Mouse (Mus musculus) heart, postnatal 14 days (tissue): ENCODE measurements around the gene Olfr294. TPM values are rescaled to one million over a fixed set of nuclear protein-coding genes. Genes with fewer than 3 reads are reported as not detected.

ENCODE experiments used
- DNase-seq, 2 experiments: peaks; one replicate each; pipeline ENCODE4 v3.0.0; 2021 to 2022
- intact Hi-C: fragments of 180-260 bp; cut with DNase I; formaldehyde crosslinking; loops from one replicate; pipeline ENCODE4 v1.15.1; 2025
- long read RNA-seq, 2 experiments: library from polyadenylated mRNA; stranded (forward); transcript quantifications; one replicate each; pipeline ENCODE4 v2.0.0; 2021
- total RNA-seq, 2 experiments: library from RNA; stranded (reverse); gene quantifications; 2 replicates each; pipeline ENCODE4 v1.2.3; 2021

Gene Olfr294
- not detected for total RNA-seq
- long read RNA-seq, experiment 1, result 0 reads
- long read RNA-seq, experiment 2, result 0 reads

DNA sequence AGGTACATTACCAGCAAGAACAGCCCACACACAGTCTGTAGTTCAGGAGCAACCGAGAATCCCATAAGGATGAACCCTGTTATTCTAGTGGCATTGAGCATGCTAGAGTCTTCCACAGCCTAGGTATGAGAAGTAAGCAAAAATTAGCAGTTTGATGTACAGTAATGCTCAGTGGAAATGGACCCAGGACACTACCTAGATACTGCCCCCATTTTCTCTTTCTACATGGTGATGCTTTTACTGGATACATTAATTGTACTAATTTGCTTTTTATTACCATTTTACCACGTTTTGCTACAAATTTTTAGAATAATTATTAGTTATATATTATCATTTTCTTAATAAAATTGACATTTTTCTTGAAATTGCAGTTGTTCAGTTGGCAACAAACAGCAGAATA lies at the start of gene Olfr294:
Gene Olfr294 (minus strand): TSS at position 101 of the 400 bp plus-strand sequence.
- intact Hi-C loops, result no loop called here
- no peak for DNase-seq

DNA sequence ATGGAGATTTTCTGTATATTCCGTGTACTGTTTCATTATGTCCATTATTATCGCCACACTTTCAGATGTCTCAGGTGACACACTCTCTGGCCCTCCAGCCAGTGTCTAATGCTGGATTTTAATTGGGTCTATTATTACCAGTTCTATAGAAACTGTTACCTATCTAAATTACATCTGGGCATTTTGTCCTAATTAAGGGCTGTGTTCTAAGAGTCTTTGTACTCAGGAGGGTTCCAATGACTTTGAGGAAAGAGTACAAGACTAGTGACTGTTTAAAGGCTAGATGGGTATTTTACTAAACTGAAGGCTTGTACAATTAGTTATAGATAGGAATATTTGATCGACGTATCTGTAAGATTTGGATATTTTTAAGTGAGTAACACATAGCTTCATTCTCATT lies 32.3 kb upstream of the Olfr294 start, which contains the start of gene Olfr293:
Gene Olfr293 (plus strand): TSS at position 301 of the 400 bp plus-strand sequence.
- intact Hi-C loops, result no loop called here
- no peak for DNase-seq

DNA sequence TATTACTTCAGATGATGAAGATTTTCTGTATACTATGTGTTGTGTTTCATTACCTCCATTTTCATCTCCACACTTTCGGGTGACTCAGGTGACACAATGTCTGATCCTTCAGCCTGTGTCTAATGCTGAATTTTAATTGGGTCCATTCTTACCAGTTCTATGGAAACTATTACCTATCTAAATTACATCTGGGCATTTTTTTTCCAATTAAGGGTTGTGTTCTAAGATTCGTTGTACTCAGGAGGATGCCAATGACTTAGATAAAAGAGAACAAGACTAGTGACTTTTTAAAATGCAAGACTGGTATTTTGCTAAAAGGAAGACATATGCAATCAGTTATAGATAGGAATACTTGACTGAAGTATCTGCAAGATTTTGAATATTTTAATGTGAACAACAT lies 32.9 kb downstream of the Olfr294 start, which contains the start of gene Olfr295:
Gene Olfr295 (plus strand): TSS at position 301 of the 400 bp plus-strand sequence.
- intact Hi-C loops, result no loop called here
- DNase-seq, result no peak

Other genes with a start within 250 kb of the Olfr294 start
- gene Olfr305, start 249.7 kb downstream of the Olfr294 start, total RNA-seq, result not detected
- gene Olfr304, start 230.0 kb downstream of the Olfr294 start, total RNA-seq, result not detected
- not detected for gene Olfr303, start 218.9 kb downstream of the Olfr294 start, total RNA-seq
- not detected for gene Olfr301, start 212.8 kb downstream of the Olfr294 start, total RNA-seq
- gene Olfr299, start 156.7 kb downstream of the Olfr294 start, total RNA-seq, result not detected
- gene Olfr298, start 124.2 kb downstream of the Olfr294 start, total RNA-seq, result not detected
- gene Olfr297, start 96.7 kb downstream of the Olfr294 start, total RNA-seq, result not detected
- not detected for gene Olfr295, start 32.8 kb downstream of the Olfr294 start, total RNA-seq
- not detected for gene Olfr293, start 32.4 kb upstream of the Olfr294 start, total RNA-seq
- gene Olfr292, start 71.7 kb upstream of the Olfr294 start, total RNA-seq, result not detected
- not detected for gene Folh1, start 159.3 kb upstream of the Olfr294 start, total RNA-seq
- gene Vmn2r77, start 178.4 kb upstream of the Olfr294 start, total RNA-seq, result not detected